Mouse (Mus musculus) liver, embryonic 16.5 days (tissue): ENCODE data around the gene Tjp2. TPM values are rescaled to one million over a fixed set of nuclear protein-coding genes. Genes with fewer than 3 reads are reported as not detected.

Experiments
- ATAC-seq: fragments of 200-750 bp; cut with Nextera tagmentation; 2 replicates; pipeline ENCODE4 v1.8.0; 2017; ENCODE audit warnings: low read depth, mild to moderate bottlenecking, moderate number of reproducible peaks, moderate library complexity
- H3K27ac ChIP-seq: fragments of 300-500 bp; sonication (generic); 2 replicates; pipeline ENCODE4 v1.5.1; 2014; ENCODE audit warnings: mild to moderate bottlenecking, low read length
- H3K27me3 ChIP-seq: fragments of 300-500 bp; sonication (generic); 2 replicates; pipeline ENCODE4 v1.6.1; 2014; ENCODE audit warnings: low read depth, low read length, mixed read lengths; ENCODE audit not compliant: control insufficient read depth, insufficient read depth
- H3K36me3 ChIP-seq: fragments of 300-500 bp; sonication (generic); 2 replicates; pipeline ENCODE4 v1.6.1; 2014; ENCODE audit warnings: mild to moderate bottlenecking; ENCODE audit not compliant: control insufficient read depth, insufficient read depth
- H3K4me1 ChIP-seq: fragments of 300-500 bp; sonication (generic); 2 replicates; pipeline ENCODE4 v1.6.1; 2014; ENCODE audit warnings: low read depth, low read length, mixed read lengths; ENCODE audit not compliant: control insufficient read depth
- H3K4me2 ChIP-seq: fragments of 300-500 bp; sonication (generic); 2 replicates; pipeline ENCODE4 v1.6.1; 2014; ENCODE audit warnings: low read depth, low read length, mixed read lengths
- H3K4me3 ChIP-seq: fragments of 300-500 bp; sonication (generic); 2 replicates; pipeline ENCODE4 v1.5.1; 2014; ENCODE audit warnings: low read depth, mild to moderate bottlenecking, low read length
- H3K9ac ChIP-seq: fragments of 300-500 bp; sonication (generic); 2 replicates; pipeline ENCODE4 v1.6.1; 2014; ENCODE audit warnings: low read depth, low read length
- H3K9me3 ChIP-seq: fragments of 300-500 bp; sonication (generic); replicated peaks from 2 replicates; pipeline ENCODE4 v1.6.1; 2016; ENCODE audit warnings: low read length; ENCODE audit not compliant: control insufficient read depth
- WGBS: fragments of 180-500 bp; shearing (Covaris S2); extraction: QIAGEN DNeasy Blood & Tissue Kit; methylation state at CpG from one replicate; pipeline ENCODE4 v1.1.7; 2014; ENCODE audit not compliant: insufficient replicate concordance; 5-methylcytosine and 5-hydroxymethylcytosine counted together
- polyA plus RNA-seq: library from polyadenylated mRNA; unstranded; fragments of >200 nt; fragmentation: Nextera tagmentation; extraction: Ambion mirVana; gene quantifications from 2 replicates; pipeline ENCODE4 v1.2.1, GENCODE M21; 2015

Tjp2 gene
- polyA plus RNA-seq, 1 experiment from 2014 or later, result 6.6 TPM

DNA sequence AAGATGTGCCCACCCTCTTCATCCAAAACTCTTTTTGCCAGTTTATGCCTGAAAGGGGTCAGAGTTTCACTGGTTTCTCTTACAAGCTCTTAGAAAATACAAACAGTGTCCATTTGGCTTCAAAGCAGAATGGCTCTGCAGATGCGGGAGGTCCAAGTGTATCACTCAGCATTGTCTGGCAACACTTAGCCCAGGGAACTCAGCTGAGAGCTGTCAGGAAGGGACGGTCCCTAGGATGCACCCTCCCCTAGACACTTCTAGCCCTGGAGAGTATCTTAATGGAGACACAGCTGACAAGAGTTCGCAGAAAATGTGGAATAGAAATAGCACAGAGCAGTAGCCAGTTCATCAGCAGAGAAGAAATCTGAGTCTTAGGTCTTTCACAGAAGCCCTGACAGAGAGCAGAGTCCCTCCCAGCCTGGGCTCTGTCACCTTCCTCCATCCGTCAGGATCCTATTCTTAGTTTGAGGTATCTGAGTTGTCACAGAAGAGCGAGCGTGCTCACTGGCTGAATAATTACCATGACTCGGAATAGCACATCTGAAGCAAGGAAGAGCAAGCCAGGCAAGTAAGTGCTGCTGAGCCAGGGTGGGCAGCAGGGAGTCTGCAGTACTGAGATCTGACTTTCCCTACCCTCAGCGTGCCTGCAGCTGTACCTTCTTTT is 144.3 kb downstream of the Tjp2 start:
- Histone ChIP-seq H3K27ac (no peak overlapping the region), H3K9me3 (no peaks in the 10 kb centered on the region), H3K4me2 (no peak overlapping the region), H3K27me3 (no peaks in the 10 kb centered on the region), H3K4me3 (no peak overlapping the region), H3K4me1 (no peaks in the 10 kb centered on the region), H3K36me3 (no peaks in the 10 kb centered on the region), H3K9ac (no peak overlapping the region)
- ATAC-seq, result no peak
- WGBS, result 55% methylated on average over 8 of the region's 8 CpGs

DNA sequence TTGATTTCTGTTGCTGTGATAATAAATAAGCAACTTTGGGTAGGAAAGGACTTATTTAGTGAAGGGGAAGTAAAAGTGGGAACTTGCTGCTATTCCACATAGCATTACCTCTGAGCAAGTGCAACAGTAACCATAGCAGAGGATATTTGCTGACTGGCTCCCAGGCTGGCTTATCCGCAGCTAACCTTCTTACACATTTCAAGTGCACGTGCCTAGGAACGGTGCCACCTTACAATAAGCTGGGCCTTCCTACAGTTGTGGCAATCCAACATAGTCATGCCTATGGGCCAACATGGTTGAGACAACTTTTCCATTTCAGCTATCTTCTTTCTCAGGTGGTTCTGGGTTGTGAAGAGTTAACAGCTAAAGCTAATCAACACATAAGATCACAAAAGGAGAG is 147.2 kb downstream of the Tjp2 start:
- ATAC-seq, result no peak

DNA sequence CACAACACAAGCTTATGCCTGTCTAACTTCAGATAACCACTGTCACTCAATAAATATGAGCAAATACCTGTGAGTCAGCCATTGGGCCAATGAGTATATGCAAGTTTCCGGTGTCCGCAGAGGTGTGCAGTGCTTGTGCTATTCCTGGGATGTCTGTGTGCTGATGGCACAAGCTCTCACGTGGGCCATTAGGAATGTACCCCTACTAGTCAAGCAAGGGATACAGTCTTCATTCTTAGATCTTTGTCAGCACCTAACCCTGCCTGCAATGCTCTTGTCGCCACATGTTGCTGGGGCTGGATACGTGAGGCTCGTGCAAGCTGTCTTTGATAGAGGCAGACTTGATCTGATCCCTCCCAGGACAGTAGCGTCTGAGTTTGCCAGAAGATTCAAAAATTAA is 148.3 kb downstream of the Tjp2 start:
- 64% methylated on average over 7 of the region's 7 CpGs for WGBS
- no peak overlapping the region for H3K27ac ChIP-seq
- ATAC-seq, result no peak
- H3K27me3 ChIP-seq, result no peaks in the 10 kb centered on the region
- no peaks in the 10 kb centered on the region for H3K4me1 ChIP-seq
- no peaks in the 10 kb centered on the region for H3K9me3 ChIP-seq
- no peak overlapping the region for H3K4me2 ChIP-seq
- H3K36me3 ChIP-seq, result no peaks in the 10 kb centered on the region
- H3K9ac ChIP-seq, result no peak overlapping the region
- no peak overlapping the region for H3K4me3 ChIP-seq

More for the DNA sequence above, 147.2 kb downstream of the Tjp2 start:
- H3K27ac ChIP-seq, result no peak overlapping the region
- H3K4me1 ChIP-seq, result no peaks in the 10 kb centered on the region
- H3K4me3 ChIP-seq, result no peak overlapping the region
- H3K4me2 ChIP-seq, result no peak overlapping the region
- no peak overlapping the region for H3K9ac ChIP-seq
- 63% methylated on average over 3 of the region's 3 CpGs for WGBS
- H3K36me3 ChIP-seq, result no peaks in the 10 kb centered on the region
- no peaks in the 10 kb centered on the region for H3K9me3 ChIP-seq
- H3K27me3 ChIP-seq, result no peaks in the 10 kb centered on the region

DNA sequence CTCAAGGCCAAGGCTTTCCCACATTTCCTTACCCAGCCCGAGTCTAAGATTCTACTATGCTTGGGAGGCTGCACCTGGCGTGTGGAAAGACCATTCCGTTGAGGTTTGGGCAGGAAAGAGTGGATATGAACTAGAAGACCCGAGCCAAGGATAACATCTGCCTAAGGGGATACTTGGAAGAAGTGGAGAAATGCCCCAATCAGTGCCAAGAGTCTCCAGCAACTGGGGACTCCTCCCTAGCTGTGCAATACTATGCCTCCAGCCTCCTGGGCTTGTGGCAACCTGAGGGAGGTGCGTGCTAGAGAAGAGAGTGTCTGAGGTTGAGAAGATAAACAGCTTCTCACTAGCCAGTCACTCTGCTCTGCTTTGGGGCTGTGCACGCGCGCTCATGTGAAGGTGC is 148.9 kb downstream of the Tjp2 start:
- Histone ChIP-seq H3K4me2 (no peak overlapping the region), H3K27ac (no peak overlapping the region), H3K9me3 (no peaks in the 10 kb centered on the region), H3K4me1 (no peaks in the 10 kb centered on the region), H3K4me3 (no peak overlapping the region), H3K36me3 (no peaks in the 10 kb centered on the region), H3K27me3 (no peaks in the 10 kb centered on the region), H3K9ac (no peak overlapping the region)
- ATAC-seq, result no peak
- WGBS, result 74% methylated on average over 8 of the region's 8 CpGs

DNA sequence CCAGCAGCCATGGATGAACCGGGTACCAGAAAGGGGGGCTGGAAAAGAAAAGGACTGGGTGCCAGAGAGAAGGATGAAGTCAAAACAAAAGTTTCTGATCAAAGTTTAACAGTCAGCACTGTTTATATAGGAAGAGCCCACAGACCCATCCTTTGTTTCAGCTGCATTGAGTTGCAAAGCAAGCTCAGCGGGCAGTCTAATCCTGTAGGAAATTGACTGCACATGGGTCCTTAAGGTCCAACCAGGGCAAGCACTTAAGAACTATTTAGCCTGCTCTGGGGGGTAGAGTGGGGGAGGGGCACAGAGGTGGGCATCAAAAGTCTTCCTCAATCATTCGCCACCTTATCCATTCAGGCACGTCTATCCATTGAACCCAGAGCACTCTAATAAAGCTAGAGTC is 151.7 kb downstream of the Tjp2 start:
- no peak overlapping the region for H3K9ac ChIP-seq
- H3K36me3 ChIP-seq, result no peaks in the 10 kb centered on the region
- 64% methylated on average over 4 of the region's 4 CpGs for WGBS
- no peaks in the 10 kb centered on the region for H3K4me1 ChIP-seq
- no peak overlapping the region for H3K4me2 ChIP-seq
- no peaks in the 10 kb centered on the region for H3K9me3 ChIP-seq
- H3K27me3 ChIP-seq, result no peaks in the 10 kb centered on the region
- H3K4me3 ChIP-seq, result no peak overlapping the region
- no peak overlapping the region for H3K27ac ChIP-seq
- no peak for ATAC-seq

DNA sequence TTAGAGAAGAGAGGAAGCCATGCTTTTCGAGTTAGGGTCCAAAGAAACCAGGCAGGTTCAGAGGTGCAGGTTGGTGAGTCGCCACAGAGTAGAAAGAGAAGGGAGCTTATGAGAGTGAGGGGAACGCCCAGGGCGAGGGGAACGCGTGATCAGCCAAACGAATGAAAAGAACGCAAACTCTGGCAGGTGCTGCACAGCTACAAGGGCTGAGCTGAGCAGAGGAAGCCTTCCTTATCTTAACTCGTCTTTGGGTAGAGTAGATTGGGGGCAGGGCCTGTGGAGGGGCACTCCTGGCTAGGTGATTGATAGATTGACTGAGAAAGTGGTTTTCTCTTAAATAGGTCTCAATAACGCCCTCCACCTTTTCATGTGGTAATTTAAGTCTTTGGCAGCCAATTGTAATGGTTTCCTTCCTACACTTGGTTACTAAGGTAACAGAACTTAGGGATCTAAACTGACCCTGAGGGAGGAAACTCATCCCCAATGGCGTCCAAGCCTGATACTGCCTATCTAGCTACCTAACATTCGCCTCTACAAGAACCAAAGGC is 160.4 kb downstream of the Tjp2 start:
- Histone ChIP-seq H3K4me3 (no peak overlapping the region), H3K4me1 (no peaks in the 10 kb centered on the region), H3K4me2 (no peak overlapping the region), H3K9ac (no peak overlapping the region), H3K27ac (no peak overlapping the region), H3K36me3 (no peaks in the 10 kb centered on the region), H3K27me3 (no peaks in the 10 kb centered on the region), H3K9me3 (no peaks in the 10 kb centered on the region)
- WGBS, result 39% methylated on average over 12 of the region's 12 CpGs
- no peak for ATAC-seq

DNA sequence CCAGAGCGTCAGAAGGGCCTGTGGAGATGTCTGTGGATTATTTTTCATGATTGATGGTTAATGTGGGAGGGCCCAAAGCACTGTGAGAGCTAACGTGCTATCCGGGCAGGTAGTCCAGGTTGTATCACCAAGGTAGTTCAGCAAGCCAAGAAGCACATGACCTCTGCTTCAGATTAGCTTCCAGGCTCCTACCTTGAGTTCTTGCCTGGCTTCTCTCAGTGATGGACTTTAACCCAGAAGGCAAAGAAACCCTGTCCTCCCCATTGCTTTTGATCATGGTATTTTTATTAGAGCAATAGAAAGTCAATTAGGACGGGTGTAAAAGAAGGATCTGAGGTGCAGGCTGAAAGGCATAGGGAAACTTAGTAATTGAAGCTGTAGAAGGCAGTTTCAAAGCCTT is 161.2 kb downstream of the Tjp2 start:
- no peaks in the 10 kb centered on the region for H3K4me1 ChIP-seq
- no peak overlapping the region for H3K4me3 ChIP-seq
- no peaks in the 10 kb centered on the region for H3K27me3 ChIP-seq
- WGBS, result 51% methylated on average over 4 of the region's 4 CpGs
- no peak overlapping the region for H3K9ac ChIP-seq
- no peaks in the 10 kb centered on the region for H3K9me3 ChIP-seq
- ATAC-seq, result no peak
- no peak overlapping the region for H3K27ac ChIP-seq
- H3K36me3 ChIP-seq, result no peaks in the 10 kb centered on the region
- no peak overlapping the region for H3K4me2 ChIP-seq

DNA sequence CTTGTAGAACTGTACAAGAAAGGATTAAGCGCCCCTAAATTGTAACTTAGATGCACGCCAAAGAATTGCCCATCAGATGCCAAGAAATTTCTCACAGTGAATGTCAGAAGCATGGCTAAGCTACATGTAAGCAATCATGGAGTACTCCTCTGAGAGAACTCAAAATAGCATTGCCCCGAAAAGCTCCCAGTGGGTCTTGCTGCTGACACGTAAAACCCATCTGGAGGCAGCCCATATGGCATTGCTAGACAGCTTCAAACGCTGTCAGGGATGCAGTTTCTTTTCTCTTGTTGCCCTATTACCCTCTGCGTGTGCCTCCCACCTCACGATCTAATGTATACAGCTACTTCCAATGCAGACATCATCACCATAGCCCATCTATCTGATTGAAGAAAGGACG is 166.0 kb downstream of the Tjp2 start:
- Histone ChIP-seq H3K9me3 (no peaks in the 10 kb centered on the region), H3K9ac (no peak overlapping the region), H3K36me3 (no peaks in the 10 kb centered on the region), H3K4me1 (no peaks in the 10 kb centered on the region), H3K4me2 (no peak overlapping the region), H3K27ac (no peak overlapping the region), H3K4me3 (no peak overlapping the region), H3K27me3 (no peaks in the 10 kb centered on the region)
- 69% methylated on average over 8 of the region's 8 CpGs for WGBS
- ATAC-seq, result no peak

DNA sequence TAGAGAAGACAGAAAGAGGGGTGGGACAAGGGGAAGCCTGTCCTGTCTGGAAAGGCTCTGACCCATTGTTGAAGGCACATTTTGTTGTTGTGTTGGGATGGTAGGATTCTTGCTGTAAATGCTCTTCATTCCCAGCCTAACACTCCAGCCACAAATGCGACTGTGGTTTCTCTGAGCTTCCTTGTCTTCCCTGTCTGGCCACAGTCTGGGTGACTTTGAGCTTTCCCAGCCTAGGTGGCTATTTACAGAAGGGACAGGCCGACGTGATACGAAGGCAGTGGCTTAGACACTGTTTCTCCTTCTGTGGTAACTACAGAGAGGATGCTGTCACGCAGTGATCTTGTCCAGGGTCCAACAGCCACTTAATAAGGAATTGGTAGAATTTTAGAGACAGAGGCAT is 166.8 kb downstream of the Tjp2 start:
- H3K27ac ChIP-seq, result no peak overlapping the region
- no peaks in the 10 kb centered on the region for H3K9me3 ChIP-seq
- WGBS, result 45% methylated on average over 5 of the region's 5 CpGs
- H3K27me3 ChIP-seq, result no peaks in the 10 kb centered on the region
- no peak for ATAC-seq
- no peak overlapping the region for H3K9ac ChIP-seq
- H3K4me1 ChIP-seq, result no peaks in the 10 kb centered on the region
- H3K4me3 ChIP-seq, result no peak overlapping the region
- no peaks in the 10 kb centered on the region for H3K36me3 ChIP-seq
- no peak overlapping the region for H3K4me2 ChIP-seq
